Mouse (Mus musculus): ENCODE results near the gene Gm21834.

Gm21834 gene

GRCm38 (mm10) chr17:57742119-57742518, at the start of gene Gm21834:
TSS of gene Gm21834 (minus strand) at chr17:57742219.
- in situ Hi-C loops (cut with MboI, MseI), result no loop called here

DNA sequence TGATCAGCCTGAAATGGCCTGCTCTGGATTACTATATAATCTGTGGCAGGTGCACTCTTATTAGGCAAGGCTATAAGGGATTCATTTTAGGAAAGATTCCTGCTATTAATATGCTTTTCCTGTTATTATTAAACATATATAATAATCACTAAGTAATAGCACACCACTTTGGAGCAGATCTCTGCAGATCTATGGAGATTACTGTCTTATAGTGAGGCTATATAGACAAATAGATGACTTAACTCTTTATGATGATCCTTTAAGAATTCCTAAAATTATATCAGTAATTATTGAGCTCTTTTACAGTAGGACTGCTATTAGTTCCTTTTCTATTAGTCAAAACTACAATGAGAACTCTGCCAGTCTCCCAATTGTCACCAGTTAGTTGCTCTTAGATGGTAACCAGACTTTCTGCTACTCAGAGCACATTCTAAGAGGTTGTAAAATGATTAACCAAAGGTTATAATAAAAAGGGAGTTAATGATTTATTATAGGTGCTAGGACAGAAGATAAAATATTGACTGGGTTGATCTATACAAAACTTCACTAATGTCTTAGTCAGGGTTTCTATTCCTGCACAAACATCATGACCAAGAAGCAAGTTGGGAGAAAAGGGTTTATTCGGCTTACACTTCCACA, 46.3 kb upstream of the Gm21834 start:
- in situ Hi-C loops (cut with MboI, MseI), result loop anchor here (25.0 kb wide), 1 partner anchor 1124 kb away; no protein-coding TSS in a partner anchor

- in situ Hi-C loops (cut with MboI, MseI), result no loop called here
These were observed 28.9 kb upstream of the Gm21834 start for GRCm38 (mm10) chr17:57770904-57771303.

- in situ Hi-C loops (cut with MboI, MseI), result no loop called here
These were observed 26.9 kb upstream of the Gm21834 start, which contains the start of gene Cntnap5c for GRCm38 (mm10) chr17:57768622-57769610. TSS of gene Cntnap5c (plus strand) at chr17:57769570.

- in situ Hi-C loops (cut with MboI, MseI), result no loop called here
These were observed 25.3 kb upstream of the Gm21834 start for GRCm38 (mm10) chr17:57767306-57767705.

DNA sequence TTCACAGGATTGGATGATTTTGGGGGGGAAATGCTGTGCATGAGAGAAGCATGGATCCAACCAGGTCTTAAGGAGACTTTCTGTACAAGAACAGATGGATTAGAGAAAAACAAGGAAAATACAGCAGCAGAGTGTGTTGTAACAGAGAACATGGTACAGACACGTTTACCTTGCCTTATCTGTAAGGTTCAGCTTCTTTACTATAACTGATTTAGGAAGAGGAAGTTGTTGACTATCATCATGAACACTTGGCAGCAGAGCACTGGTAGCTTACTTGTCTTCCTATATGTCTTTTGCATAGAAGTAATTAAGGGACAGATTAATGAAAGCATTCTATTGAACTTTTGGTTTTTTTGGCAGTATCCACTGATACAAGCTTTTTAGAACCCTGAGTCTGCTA, 16.0 kb upstream of the Gm21834 start:
- in situ Hi-C loops (cut with MboI, MseI), result no loop called here

GRCm38 (mm10) chr17:57694791-57695190, 47.2 kb downstream of the Gm21834 start:
- in situ Hi-C loops (cut with MboI, MseI), result no loop called here
